Mouse (Mus musculus) right cerebral cortex, postnatal 10 days (tissue): ENCODE results near the gene Chchd6.

ENCODE experiments used
- DNase-seq, 2 experiments: peaks; one replicate each; pipeline ENCODE4 v3.0.0; 2021; ENCODE audit warnings: low spot score in 2 of 2

Gene Chchd6

DNA sequence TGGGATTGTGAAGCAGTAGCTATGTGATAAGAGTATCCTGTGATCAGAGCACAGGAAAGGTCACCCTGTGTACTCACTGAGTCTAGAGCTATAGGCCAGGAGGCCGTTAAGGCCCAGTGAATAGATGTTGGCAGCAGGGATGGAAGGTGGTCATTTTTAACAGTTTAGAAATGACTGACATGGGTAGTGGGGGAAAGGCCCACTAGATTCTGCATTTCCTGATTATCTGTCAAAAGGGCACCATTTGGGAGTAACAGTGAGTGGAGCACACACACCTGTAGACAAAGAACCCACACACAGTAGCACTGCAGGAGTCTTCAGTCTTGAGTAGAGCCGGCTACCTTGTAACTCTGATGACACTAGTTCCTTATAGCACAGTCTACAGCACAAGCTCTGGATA, 141.0 kb downstream of the Chchd6 start:
- no peak for DNase-seq

DNA sequence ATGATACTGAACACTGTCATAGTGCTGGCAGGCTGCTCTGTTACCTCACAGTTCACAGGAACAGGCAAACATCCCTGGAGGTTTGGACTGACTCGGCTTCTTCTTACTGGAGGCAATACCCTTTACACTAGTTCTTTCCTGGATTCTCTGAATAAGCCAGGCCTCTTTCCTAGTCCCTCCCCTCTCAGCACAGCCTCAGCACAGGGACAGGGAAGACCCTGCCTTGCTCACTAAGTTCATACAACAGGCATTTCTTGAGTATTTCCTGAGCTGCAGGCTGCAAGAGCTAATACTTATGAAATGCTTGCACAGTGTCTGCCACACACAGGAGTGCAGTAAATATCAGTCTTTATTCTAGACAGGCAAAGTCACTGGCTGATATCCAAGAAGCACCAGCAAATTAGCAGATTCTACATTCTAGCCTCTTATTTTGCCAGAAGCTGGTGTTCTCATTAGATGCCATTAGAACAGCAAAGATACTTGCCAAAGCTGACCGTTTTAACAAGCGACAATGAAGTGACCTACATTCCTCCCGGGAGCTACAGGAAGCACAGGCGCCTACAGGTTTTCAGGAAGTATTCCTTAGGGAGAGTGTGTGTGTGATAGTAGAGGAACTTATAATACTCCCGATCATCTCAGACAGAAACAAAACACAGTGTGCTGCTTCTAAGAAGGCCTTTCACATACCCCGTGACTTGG, 142.3 kb downstream of the Chchd6 start:
- DNase-seq: peak in 1 of 2 experiments; percentile 46

DNA sequence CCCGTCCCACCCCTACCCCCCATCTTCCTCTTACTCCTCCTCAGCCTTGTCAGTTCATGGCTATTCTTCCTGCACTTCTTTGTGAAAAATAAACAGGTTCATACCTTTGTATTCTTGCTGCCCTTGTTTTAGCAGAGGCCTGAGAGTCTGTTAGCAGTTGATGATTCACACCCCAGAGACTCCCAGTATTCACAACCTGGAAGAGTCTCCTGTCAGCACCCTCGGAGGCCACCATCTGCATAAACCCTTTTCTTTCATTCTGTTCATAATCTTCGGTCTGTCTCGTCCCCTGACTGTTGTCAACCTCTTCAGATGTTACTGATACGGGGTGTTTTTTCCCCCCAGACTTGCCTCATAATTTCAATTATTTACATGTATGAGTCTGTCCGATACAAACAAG, 143.1 kb downstream of the Chchd6 start:
- no peak for DNase-seq

DNA sequence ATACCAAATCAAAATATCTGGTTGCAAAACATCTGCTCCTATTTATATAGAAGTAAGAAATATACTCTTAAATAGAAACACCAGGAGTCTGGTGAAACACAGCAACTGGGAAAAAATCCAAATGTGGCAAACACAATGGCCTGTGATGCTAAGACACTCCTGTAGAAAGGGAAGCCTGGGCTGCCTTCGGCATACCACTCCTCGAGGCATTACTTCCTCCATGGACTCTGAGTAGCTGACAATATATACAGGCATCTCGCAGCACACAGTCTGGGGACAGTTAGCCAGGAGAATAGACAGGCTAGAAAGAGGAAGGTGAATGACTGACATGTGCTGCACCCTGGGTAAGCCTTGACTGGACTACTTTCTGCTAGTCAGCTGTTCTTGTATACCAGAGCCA, 146.7 kb downstream of the Chchd6 start:
- no peak for DNase-seq

DNA sequence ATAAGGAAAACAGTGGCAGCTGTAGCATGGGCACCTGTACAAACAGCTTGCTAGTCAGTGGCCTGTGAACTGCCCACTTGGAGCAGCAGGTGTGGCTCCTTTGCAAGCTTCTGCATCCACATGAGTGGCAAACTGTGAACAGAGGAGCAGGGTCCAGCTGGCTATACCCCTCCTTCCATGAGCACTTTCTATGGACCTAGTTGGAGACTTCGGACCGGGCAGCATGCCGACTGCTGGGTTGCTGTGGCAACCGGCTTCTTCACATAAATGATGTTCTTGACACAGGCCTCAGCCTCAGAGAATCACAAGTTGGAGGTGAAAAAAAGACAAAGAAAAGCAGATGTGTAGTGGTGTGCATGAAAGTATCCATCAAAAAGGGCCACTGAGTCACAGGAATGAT, 154.8 kb downstream of the Chchd6 start:
- peak; percentile 56 to 59 for DNase-seq

DNA sequence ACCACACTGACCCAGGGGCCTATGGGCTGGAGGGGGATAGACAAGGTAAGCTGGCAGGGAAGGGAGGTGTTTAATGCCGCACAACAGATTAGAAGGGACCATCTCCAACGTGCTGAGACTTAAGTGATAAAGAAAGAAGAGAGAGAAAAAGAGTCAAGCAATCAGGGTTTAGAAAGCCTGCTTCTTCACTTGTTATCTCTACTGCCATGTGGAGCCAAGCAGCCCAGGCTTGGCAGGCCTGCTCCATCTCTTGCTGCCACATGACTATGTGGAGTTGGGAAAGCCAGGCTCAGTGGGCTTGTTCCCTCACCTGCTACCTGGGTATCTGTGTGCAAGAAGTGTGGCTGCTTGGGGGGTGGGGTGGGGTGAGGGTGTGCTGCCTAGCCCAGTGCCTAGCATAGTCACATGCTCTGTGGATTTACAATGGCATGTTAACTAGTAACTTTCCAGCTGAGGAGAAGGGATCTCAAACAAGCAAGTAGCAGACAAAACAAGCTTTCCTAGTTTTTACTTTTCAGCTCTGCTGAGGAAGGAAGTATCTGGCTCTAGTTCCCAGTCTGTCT, 163.5 kb downstream of the Chchd6 start:
- no peak for DNase-seq

DNA sequence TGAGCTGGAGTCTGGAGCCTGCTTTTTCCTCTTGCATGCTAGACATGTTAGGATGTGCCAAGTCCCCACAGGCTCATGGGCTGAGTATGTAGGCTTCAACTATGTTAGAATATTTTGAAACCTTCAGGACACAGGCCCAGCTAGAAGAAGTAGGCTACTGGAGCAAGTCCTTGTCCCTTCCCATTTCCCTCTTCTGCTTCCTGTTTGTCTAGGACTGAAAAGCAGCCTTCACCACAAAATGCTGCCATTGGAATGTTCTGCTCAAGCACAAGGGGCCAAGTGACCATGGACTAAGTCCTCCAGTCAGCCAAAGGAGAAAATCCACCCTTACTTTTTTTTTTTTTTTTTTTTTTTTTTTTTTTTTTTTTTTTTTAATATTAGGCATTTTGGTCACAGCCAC, 164.7 kb downstream of the Chchd6 start:
- no peak for DNase-seq

DNA sequence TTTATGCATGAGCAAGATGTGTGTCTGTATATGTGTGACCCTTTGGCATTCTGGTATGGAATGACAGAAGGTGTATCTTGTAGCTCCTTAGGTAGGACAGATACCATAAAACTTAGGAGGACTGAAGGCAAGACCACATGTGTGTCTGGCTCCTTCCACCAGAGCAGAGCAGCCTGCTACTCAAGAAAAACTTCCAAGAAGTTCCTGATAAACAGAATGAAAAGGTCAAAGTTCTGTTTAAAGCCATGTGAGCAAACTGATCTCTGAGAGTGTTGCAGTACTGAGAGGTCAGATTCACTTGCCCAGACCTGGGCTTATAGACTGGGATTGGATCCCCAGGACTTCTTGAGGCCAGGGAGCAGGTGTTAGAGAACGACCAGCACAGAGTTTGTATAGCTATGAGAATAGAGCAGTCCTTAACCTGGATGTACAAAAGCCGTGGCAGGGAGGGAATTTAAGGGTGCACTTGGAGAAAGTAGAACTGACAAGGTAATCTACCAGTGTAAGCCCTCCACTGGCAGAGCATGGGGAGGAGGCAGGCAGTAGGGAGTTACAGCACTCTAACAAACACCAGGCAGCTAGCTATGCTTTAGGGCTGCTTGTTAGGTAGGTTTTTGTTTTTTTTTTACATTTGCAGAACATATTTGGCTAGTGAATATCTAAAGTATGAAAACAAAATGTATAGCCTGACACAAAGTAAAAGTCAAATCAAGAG, 166.6 kb downstream of the Chchd6 start:
- DNase-seq: no peak

DNA sequence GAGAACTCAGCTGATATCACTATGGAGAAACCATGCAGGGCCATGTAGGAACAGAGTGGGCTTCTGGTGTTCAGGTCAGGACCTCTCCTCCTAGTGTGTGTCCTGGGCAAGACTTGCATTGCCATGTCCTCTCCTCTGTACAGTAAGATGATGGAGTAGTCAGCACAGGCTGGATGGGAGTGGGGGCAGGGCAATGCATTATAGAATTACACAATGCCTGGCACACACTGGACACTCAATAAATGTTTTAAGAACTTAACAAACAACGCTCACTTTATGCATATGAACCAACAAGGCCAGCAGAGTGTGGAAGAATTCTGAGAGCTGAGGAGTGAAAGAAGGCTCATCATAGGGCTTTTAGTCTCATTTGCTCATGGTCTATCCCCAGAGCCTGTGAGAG, 171.0 kb downstream of the Chchd6 start:
- DNase-seq: no peak

DNA sequence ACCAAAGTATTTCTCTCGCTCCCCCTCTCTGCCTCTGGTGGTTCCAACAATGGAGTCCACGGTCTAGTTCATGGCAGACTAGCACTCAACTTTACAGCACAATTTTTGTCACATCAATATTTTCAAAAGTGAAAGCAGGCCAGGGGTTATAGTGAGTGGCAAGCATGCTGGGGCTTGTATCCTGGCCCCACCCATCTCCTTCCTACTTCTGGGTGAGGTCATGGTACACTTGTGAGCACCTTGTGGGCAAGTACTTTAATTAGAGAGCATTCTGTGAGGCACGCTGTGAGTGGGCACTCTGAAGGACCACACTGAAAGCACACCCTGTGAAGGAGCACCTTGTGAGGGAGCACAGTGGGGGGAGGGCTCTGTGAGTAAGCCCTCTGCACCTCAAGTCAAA, 172.8 kb downstream of the Chchd6 start:
- DNase-seq: no peak

DNA sequence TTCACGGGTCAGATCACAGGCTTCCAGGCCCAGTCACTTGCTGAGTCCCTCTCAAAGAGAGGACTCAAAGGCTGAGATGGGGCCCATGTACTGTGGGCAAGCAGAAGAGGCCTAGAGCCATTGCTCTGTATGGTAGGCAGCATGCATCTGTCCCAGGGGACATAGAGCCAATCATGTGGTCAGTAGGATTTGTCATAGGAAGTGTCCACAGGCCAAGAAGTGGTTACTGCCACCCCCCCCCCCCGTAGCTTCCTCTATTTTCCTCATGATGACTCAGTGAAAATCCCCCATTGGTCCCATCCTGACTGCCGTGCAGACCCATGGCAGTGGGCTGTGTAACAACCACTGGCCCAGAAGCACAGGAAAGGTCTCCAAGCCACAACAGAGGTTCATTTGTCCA, 173.5 kb downstream of the Chchd6 start:
- DNase-seq: no peak

DNA sequence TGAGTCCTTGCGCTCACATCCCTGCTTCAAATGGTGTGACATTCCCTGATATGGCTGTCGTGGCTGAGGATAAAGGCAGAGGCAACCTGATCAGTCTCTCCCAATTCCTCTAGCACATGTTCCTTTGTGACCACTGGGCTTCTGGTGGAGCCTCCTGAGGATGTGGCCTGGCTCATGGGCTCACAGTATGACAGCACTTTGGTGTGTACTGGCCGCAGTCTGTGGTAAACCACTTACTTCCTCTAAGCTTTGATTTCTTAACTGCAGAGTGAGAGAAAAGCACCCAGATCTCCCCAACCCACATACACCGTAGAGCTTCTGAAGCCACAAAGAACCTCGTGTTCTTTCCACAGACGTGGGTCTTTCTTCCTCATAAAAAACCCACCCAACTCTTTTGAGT, 173.9 kb downstream of the Chchd6 start:
- no peak for DNase-seq

DNA sequence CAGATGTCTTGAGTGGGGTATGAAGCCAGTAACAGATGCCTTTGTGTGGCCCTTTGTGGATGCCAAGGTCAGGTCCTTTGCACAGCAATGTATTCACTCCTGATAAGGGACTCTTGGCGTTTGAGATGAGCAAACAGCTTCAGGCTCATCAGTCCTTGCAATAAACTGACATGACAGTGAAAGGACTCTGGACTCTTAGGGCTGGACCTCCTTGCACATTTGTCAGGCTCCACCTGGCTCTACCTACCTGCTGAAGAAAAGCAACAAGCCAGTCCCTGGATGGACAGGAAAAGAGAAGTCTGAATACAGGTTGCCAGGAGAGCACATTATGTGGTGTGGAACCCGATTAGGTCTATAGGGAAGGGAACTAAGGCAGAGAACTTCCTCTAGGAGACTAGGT, 174.7 kb downstream of the Chchd6 start:
- no peak for DNase-seq

DNA sequence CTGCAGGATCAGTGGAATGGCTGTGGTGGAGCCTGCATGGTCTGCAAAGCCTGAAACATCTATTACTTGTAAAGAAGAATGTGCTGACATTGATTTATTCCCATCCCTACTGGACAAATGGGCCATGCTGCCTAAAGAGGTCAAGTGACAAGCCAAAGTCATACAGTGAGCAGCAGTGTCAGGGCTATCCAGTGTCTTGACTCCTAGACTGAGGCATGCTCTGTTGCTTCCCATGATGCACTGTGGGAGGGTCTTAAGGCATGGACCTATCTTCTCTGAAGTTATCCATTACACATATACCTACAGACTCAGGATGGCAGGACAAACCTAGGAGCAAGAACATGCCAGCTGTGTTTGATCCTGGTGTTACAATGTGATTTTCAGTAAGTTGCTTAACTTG, 175.3 kb downstream of the Chchd6 start:
- DNase-seq: no peak

DNA sequence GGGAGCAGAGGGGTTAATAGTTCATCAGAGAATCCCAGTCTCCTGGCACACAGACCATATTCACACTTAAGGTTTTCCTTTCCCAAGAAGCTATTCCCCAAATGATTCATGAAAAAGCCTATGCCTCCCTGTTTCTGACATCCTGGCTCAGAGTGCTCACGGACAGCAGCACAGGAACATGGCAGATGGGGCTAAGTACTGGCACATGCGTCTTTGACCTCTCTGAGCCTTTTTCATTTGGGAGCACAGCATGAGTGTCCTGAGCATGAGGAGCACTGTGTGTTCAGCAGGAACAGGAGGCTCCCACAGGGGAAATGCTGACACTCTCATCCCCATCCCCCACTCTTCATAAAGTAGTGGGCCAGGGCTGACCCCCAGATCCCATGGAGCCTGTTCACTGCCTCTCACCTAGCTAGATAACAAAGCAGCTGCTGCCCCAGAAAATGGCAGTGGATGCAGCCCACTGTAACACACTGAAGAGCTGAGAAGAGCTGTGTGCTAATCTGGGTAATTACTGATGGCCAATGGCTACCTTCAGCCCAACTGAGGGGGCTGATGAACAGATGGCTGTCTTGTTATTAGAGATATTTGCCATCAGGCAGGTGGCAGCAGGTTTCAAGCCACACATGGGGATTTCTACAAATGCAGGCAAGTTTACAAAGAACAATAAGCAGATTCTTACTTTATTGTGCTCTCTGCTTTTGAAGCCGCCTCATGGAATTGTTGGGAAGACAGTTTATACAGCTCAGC, 176.2 kb downstream of the Chchd6 start:
- no peak for DNase-seq

DNA sequence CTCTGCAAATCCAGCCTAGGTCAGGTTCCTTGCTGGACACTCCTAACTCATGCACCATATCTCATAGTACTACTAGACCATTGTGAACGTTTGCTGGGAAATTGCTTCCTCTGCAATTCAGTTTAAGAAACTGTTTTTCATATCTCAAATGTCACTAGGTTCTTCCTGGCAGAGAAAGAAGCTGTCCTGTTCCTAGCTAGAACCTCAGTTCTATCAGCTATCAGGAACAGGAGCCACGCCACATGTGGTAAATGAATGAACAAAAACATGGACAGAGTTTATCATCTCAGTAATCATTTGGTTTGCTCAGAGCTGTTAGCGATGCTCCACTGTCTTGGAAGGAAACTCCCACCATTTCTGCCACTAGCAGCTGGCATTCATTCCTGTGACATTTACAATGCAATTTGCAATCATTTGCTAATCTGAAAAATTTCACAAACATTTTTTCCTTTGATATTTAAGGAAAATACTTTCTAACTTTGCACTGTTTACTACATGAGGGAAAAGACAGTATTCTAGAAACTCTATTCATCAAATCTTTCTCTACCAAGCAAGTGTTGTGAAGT, 179.3 kb downstream of the Chchd6 start:
- DNase-seq: no peak

DNA sequence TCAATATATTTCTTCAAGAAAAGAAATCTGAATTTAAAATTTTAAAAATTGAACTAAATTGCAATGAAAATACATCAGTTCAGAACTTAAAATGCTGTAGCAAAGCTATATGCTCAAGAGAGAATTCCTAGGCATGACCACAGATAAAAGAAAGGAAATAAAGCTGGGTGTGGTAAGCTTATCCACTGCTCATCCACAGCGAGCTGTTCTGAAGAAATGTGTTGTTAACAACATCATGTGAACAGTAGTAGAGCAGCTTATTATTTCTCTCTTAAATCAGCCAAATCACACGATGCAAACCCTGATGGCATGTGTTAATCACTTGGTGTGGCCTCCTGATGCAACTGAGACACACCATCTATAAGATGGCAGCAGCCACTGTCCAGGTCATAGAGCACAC, 180.4 kb downstream of the Chchd6 start:
- no peak for DNase-seq

DNA sequence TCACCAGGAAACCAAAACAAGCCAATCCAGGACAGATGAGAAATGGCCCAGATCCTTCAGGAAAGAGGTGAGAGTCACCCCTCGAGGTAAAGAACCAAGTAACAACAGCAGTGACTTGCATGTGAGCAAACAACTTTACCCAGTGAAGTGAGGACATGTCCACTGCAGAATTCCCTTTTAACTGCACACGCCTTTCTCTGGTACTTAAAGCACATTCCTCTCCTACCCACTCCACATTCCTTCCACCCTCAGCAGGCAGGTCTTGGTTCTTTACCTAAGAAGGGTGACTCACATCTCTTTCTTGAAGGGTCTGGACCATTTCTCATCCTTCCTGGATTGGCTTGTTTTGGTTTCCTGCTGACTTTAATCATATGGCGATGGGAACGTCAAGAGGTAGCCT, 181.3 kb downstream of the Chchd6 start:
- no peak for DNase-seq

DNA sequence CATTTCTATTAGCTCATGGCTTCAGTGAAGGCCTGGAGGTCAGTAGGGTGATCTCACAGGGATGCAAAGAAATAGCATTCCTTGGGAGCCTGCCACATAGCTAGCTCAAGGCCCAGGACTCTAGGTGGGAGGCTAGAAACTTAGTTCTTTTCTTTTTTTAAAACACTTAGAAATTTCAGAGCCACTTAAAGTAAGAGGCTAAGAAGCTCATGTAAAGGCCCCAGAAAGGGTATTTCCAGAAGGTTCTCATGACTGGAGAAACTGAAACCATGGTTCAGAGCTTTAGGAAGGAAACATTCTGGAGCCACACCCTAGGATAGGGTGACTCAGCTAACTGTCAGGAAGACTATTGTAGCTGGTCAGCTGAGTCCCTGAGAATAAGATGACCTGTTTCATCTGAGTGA, 182.0 kb downstream of the Chchd6 start:
- DNase-seq: no peak

DNA sequence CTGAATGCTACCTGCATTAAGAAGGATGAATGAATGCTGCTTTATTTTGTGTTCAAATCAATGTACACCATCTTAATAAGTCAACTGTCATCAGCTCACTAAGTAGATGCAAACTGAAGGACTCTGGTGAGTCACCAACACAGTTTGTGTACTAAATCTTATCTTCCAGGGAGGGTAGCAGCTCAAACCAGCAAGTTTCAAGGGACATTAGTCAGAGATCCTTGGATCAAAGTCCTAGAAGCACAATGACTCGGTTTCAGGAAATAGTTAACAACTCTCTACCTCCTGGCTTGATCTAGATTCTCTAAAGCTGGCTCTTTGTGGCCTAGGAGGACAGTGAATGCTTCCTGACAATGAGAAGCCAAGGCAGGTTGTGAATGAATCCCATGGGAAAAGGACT, 182.9 kb downstream of the Chchd6 start:
- no peak for DNase-seq

DNA sequence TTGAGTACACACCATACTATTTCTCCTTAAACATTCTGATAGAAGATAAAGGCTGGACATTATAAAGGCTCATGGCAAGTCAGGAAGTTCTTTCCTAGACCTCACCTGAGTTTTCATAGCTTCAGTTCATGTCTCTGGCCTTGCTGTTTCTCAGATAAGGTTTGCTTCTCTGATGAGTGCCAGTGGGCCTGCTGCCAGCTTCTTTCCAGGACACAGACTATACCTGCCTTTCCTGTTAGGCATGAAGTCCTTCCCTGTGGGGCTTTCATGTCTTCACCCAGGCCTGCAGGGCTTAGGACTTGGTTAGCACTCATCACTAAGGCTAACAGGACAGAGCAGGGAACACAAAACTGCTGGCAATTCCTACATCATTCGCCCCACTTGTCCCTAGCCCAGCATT, 186.4 kb downstream of the Chchd6 start:
- DNase-seq: no peak

DNA sequence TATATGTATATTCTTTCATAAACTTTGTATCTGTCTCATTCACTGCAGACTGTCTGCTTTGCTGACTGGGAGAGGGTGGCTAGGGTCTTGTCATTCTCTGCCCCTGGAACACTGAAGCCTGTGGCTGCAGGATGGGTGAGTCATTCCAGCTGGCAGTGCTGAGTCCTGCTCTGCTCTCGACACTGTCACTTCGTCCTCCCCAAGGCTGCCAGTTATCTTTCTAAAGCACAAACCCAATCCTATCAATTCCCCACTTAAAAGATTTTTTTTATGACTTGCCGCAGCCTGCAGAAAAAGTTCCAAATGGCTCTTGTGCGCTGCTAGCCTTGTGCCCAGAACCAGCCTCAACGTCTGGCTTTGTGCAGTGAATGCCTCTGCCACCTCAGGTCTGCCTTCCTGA, 187.2 kb downstream of the Chchd6 start:
- DNase-seq: no peak
